8 mouse cellular contexts compared by ENCODE assay signal in genomic region chr14:11039503-11040300, GRCm38 (mm10).
DNase-seq lines count a peak whose midpoint lies in the region; TF ChIP-seq lines count a peak whose summit lies in the region.
"Not testable (repeated sequence)": the region's sequence is repeated elsewhere in the genome, so short reads cannot be mapped to it uniquely, and the experiment has no call there.

No protein-coding gene starts in this region.

- TF ChIP-seq EP300 in ES-Bruce4 (IDR thresholded peaks at IDR 0.05; ENCODE audit: insufficient read depth, low read depth, low read length), result not testable (repeated sequence)

- not testable (repeated sequence) for TF ChIP-seq POLR2A in ES-Bruce4 (IDR thresholded peaks at IDR 0.05; ENCODE audit: insufficient read depth, low read length)

- not testable (repeated sequence) for H3K36me3 ChIP-seq in ES-Bruce4 (ENCODE audit: control insufficient read depth, insufficient read depth, low read length, poor library complexity, severe bottlenecking); ES-E14 (ENCODE audit: control insufficient read depth, insufficient read depth, low read length, poor library complexity, severe bottlenecking)

- in situ Hi-C loops in ES-E14 (cut with MboI; ENCODE audit: low sequenced_read_pairs in 2 of 2, unreplicated experiment in 2 of 2), result not testable (repeated sequence)

- not testable (repeated sequence) for H3K9me3 ChIP-seq in ES-Bruce4 (replicated peaks; ENCODE audit: control insufficient read depth, insufficient read depth, low read length, poor library complexity, severe bottlenecking); ES-E14 (ENCODE audit: control insufficient read depth, insufficient read depth, low read depth, low read length)

- not testable (repeated sequence) for H3K4me1 ChIP-seq in ES-Bruce4 (ENCODE audit: control insufficient read depth, insufficient read depth, low read length)
- peaks cover 11 to 14% of the 10 kb centered on the region in 2 experiments for H3K4me1 ChIP-seq in ES-E14 (ENCODE audit: control insufficient read depth in 2 of 2, insufficient read depth in 2 of 2, low read length in 2 of 2, poor library complexity in 1 of 2)

- DNase-seq in ES-CJ7 (ENCODE audit: low read depth, low spot score) (peak; percentile 88), ES-E14 (ENCODE audit: low read depth, low spot score) (peak; percentile 51), R1 (ENCODE audit: low read depth, low spot score) (peak; percentile 98), WW6 (ENCODE audit: low read depth, low spot score) (peak; percentile 45), ZHBTc4 (ENCODE audit: low read depth, low spot score) (peak; percentile 90)
- DNase-seq in Muller cell, postnatal 12 days (ENCODE audit: inconsistent ontology term), result peak; percentile 9
- peak; percentile 4 for DNase-seq in heart, adult 11 months

- not testable (repeated sequence) for H3K27me3 ChIP-seq in ES-Bruce4 (ENCODE audit: control insufficient read depth, insufficient read depth, low read length, poor library complexity, severe bottlenecking)

- not testable (repeated sequence) for H3K4me3 ChIP-seq in ES-Bruce4 (ENCODE audit: low read depth, low read length); ES-E14 (ENCODE audit: insufficient read depth in 1 of 2, low read depth in 1 of 2, low read length in 2 of 2, poor library complexity in 1 of 2, severe bottlenecking in 1 of 2)

- peak overlapping the region; percentile 36; the same call in 1 of the 2 replicates for H3K27ac ChIP-seq in ES-Bruce4 (ENCODE audit: insufficient read depth, low read length)
- peak overlapping the region; percentile 56; the same call in 1 of the 2 replicates for H3K27ac ChIP-seq in ES-E14 (ENCODE audit: insufficient read depth, low read depth, low read length, poor library complexity, severe bottlenecking)

- TF ChIP-seq CTCF in ES-Bruce4 (IDR thresholded peaks at IDR 0.05; ENCODE audit: low read depth, low read length), result not testable (repeated sequence)

- not testable (repeated sequence) for H3K9ac ChIP-seq in ES-Bruce4 (ENCODE audit: low read depth, poor library complexity, severe bottlenecking); ES-E14 (ENCODE audit: insufficient read depth, low read depth, low read length, poor library complexity, severe bottlenecking)

Comparison
In these comparisons a context has a peak if more than half of its experiments do, and no peak if none do; other contexts are left out.
1. DNase-seq: peak in every context shown above with its lines; median percentile 98 in R1; 90 in ZHBTc4; 88 in ES-CJ7; 51 in ES-E14; 45 in WW6; 9 in Muller cell, postnatal 12 days; 4 in heart, adult 11 months.